Comparison of ENCODE assay signal across 15 mouse cellular contexts in genomic region chr12:79385199-79385598, GRCm38 (mm10).
DNase-seq lines count a peak whose midpoint lies in the region; ATAC-seq and TF ChIP-seq lines count a peak whose summit lies in the region.
"Had no signal": no experiment of that assay in that cellular context is flagged by ENCODE, and none has a peak within 500 bp of the region (broad histone marks: within the 10 kb centered on the region; RNA-seq: fewer than 3 reads in every experiment).

No protein-coding gene starts in this region.

- H3K4me3 ChIP-seq in heart, embryonic 11.5 days (ENCODE audit: low read depth, low read length), result no peak overlapping the region
- H3K4me3 ChIP-seq in kidney, embryonic 15.5 days (replicated peaks), result no peak overlapping the region
- H3K4me3 ChIP-seq in kidney, embryonic 16.5 days (ENCODE audit: low read length), result no peak overlapping the region
- no peak overlapping the region for H3K4me3 ChIP-seq in embryonic facial prominence, embryonic 13.5 days
- H3K4me3 ChIP-seq in intestine, postnatal 0 days (ENCODE audit: low read depth, low read length), result no peak overlapping the region
- H3K4me3 ChIP-seq in forebrain, embryonic 13.5 days, result no peak overlapping the region
- H3K4me3 ChIP-seq: forebrain, embryonic 10.5 days; midbrain, embryonic 13.5 days; neural tube, embryonic 13.5 days had no signal

- H3K27ac ChIP-seq in heart, embryonic 11.5 days (ENCODE audit: low read depth, low read length), result peak overlapping the region; percentile 31; the same call in 1 of the 2 replicates
- 0 out of 2 replicates have a peak overlapping the region, but pooled peaks have one; percentile 55 for H3K27ac ChIP-seq in kidney, embryonic 15.5 days
- H3K27ac ChIP-seq in kidney, embryonic 16.5 days (ENCODE audit: low read length), result no peak overlapping the region
- peak overlapping the region; percentile 48; the same call in 1 of the 2 replicates for H3K27ac ChIP-seq in embryonic facial prominence, embryonic 13.5 days
- peak overlapping the region; percentile 73 for H3K27ac ChIP-seq in intestine, postnatal 0 days (ENCODE audit: low read depth, low read length)
- no peak overlapping the region for H3K27ac ChIP-seq in forebrain, embryonic 13.5 days
- H3K27ac ChIP-seq: forebrain, embryonic 10.5 days; midbrain, embryonic 13.5 days; neural tube, embryonic 13.5 days had no signal

- TF ChIP-seq CTCF in intestine, postnatal 0 days (IDR thresholded peaks at IDR 0.05; ENCODE audit: low read depth), result 0 out of 2 replicates have a peak, but pooled peaks have one; percentile 7

- no peak for DNase-seq in heart, adult 11 months
- DNase-seq in left cerebral cortex, postnatal 4 days, result no peak
- DNase-seq: adrenal gland, adult 8-10 months; cerebellum, adult 8-10 months; liver, postnatal 0 days; right cerebral cortex, adult 18-20 months had no signal

- H3K9me3 ChIP-seq in heart, embryonic 11.5 days (replicated peaks; ENCODE audit: control insufficient read depth, low read length), result no peaks in the 10 kb centered on the region
- no peaks in the 10 kb centered on the region for H3K9me3 ChIP-seq in kidney, embryonic 15.5 days (replicated peaks)
- H3K9me3 ChIP-seq in kidney, embryonic 16.5 days (ENCODE audit: low read length), result no peaks in the 10 kb centered on the region
- no peaks in the 10 kb centered on the region for H3K9me3 ChIP-seq in embryonic facial prominence, embryonic 13.5 days
- H3K9me3 ChIP-seq in intestine, postnatal 0 days (ENCODE audit: control insufficient read depth), result no peaks in the 10 kb centered on the region
- no peaks in the 10 kb centered on the region for H3K9me3 ChIP-seq in forebrain, embryonic 13.5 days (replicated peaks)
- H3K9me3 ChIP-seq: forebrain, embryonic 10.5 days; midbrain, embryonic 13.5 days; neural tube, embryonic 13.5 days had no signal

- no peak for ATAC-seq in heart, embryonic 11.5 days (replicated peaks; ENCODE audit: insufficient number of reproducible peaks, low FRiP score, low TSS enrichment)
- no peak for ATAC-seq in kidney, embryonic 15.5 days (replicated peaks; ENCODE audit: low FRiP score)
- ATAC-seq in kidney, embryonic 16.5 days (ENCODE audit: low FRiP score, low TSS enrichment), result no peak
- ATAC-seq in embryonic facial prominence, embryonic 13.5 days (ENCODE audit: insufficient number of reproducible peaks, insufficient read depth, low FRiP score, low TSS enrichment, low read depth), result no peak
- ATAC-seq in intestine, postnatal 0 days, result peak; percentile 80
- no peak for ATAC-seq in forebrain, embryonic 13.5 days
- ATAC-seq: liver, postnatal 0 days; midbrain, embryonic 13.5 days had no signal

- H3K4me1 ChIP-seq in heart, embryonic 11.5 days (ENCODE audit: control insufficient read depth, insufficient read depth, low read length), result peaks cover 24% of the 10 kb centered on the region
- H3K4me1 ChIP-seq in kidney, embryonic 15.5 days, result peaks cover 2% of the 10 kb centered on the region; the same call in 1 of the 2 replicates
- H3K4me1 ChIP-seq in kidney, embryonic 16.5 days (ENCODE audit: insufficient read depth, low read length), result no peaks in the 10 kb centered on the region
- H3K4me1 ChIP-seq in embryonic facial prominence, embryonic 13.5 days, result peaks cover 55% of the 10 kb centered on the region
- H3K4me1 ChIP-seq in intestine, postnatal 0 days (replicated peaks; ENCODE audit: control insufficient read depth, insufficient read depth, low read length), result peaks cover 11% of the 10 kb centered on the region; the same call in 1 of the 2 replicates
- H3K4me1 ChIP-seq in forebrain, embryonic 13.5 days, result 0 out of 2 replicates have a peak, but pooled peaks cover 9% of the 10 kb centered on the region
- H3K4me1 ChIP-seq: neural tube, embryonic 13.5 days had no signal

- WGBS in heart, embryonic 11.5 days (ENCODE audit: insufficient replicate concordance), result 77% methylated on average over 5 of the region's 5 CpGs
- 64% methylated on average over 5 of the region's 5 CpGs for WGBS in kidney, embryonic 15.5 days
- 63% methylated on average over 5 of the region's 5 CpGs for WGBS in kidney, embryonic 16.5 days
- 61% methylated on average over 5 of the region's 5 CpGs for WGBS in embryonic facial prominence, embryonic 13.5 days
- 20% methylated on average over 5 of the region's 5 CpGs for WGBS in intestine, postnatal 0 days
- WGBS in forebrain, embryonic 13.5 days, result 90% methylated on average over 5 of the region's 5 CpGs

- intact Hi-C loops in left cerebral cortex, postnatal 4 days (cut with DNase I), result no loop called here

- no peak overlapping the region for H3K9ac ChIP-seq in heart, embryonic 11.5 days (ENCODE audit: low read depth, low read length)
- H3K9ac ChIP-seq in kidney, embryonic 15.5 days, result no peak overlapping the region
- no peak overlapping the region for H3K9ac ChIP-seq in kidney, embryonic 16.5 days (replicated peaks; ENCODE audit: low read length)
- H3K9ac ChIP-seq in embryonic facial prominence, embryonic 13.5 days, result no peak overlapping the region
- no peak overlapping the region for H3K9ac ChIP-seq in intestine, postnatal 0 days (ENCODE audit: low read depth, low read length)
- H3K9ac ChIP-seq in forebrain, embryonic 13.5 days, result no peak overlapping the region
- H3K9ac ChIP-seq: liver, postnatal 0 days; midbrain, embryonic 13.5 days; neural tube, embryonic 13.5 days had no signal

- no peaks in the 10 kb centered on the region for H3K36me3 ChIP-seq in heart, embryonic 11.5 days (ENCODE audit: control insufficient read depth, insufficient read depth, low read length)
- H3K36me3 ChIP-seq in kidney, embryonic 15.5 days, result no peaks in the 10 kb centered on the region
- H3K36me3 ChIP-seq in kidney, embryonic 16.5 days (ENCODE audit: insufficient read depth, low read length), result no peaks in the 10 kb centered on the region
- no peaks in the 10 kb centered on the region for H3K36me3 ChIP-seq in embryonic facial prominence, embryonic 13.5 days
- no peaks in the 10 kb centered on the region for H3K36me3 ChIP-seq in intestine, postnatal 0 days (ENCODE audit: control insufficient read depth, insufficient read depth)
- no peaks in the 10 kb centered on the region for H3K36me3 ChIP-seq in forebrain, embryonic 13.5 days (ENCODE audit: poor library complexity, severe bottlenecking)
- H3K36me3 ChIP-seq: forebrain, embryonic 10.5 days; midbrain, embryonic 13.5 days; neural tube, embryonic 13.5 days had no signal

- no peaks in the 10 kb centered on the region for H3K27me3 ChIP-seq in heart, embryonic 11.5 days (ENCODE audit: control insufficient read depth, insufficient read depth, low read length)
- no peaks in the 10 kb centered on the region for H3K27me3 ChIP-seq in kidney, embryonic 15.5 days
- no peaks in the 10 kb centered on the region for H3K27me3 ChIP-seq in kidney, embryonic 16.5 days (ENCODE audit: insufficient read depth, low read length)
- H3K27me3 ChIP-seq in embryonic facial prominence, embryonic 13.5 days, result no peaks in the 10 kb centered on the region
- no peaks in the 10 kb centered on the region for H3K27me3 ChIP-seq in intestine, postnatal 0 days (replicated peaks; ENCODE audit: control insufficient read depth, insufficient read depth, low read length)
- no peaks in the 10 kb centered on the region for H3K27me3 ChIP-seq in forebrain, embryonic 13.5 days
- H3K27me3 ChIP-seq: midbrain, embryonic 13.5 days; neural tube, embryonic 13.5 days had no signal

- peak overlapping the region; percentile 42; the same call in 1 of the 2 replicates for H3K4me2 ChIP-seq in heart, embryonic 11.5 days
- H3K4me2 ChIP-seq in kidney, embryonic 15.5 days, result no peak overlapping the region
- no peak overlapping the region for H3K4me2 ChIP-seq in kidney, embryonic 16.5 days (replicated peaks; ENCODE audit: low read depth, low read length)
- peak overlapping the region; percentile 32; the same call in 1 of the 2 replicates for H3K4me2 ChIP-seq in embryonic facial prominence, embryonic 13.5 days
- peak overlapping the region; percentile 54 for H3K4me2 ChIP-seq in intestine, postnatal 0 days (replicated peaks; ENCODE audit: low read depth)
- no peak overlapping the region for H3K4me2 ChIP-seq in forebrain, embryonic 13.5 days
- H3K4me2 ChIP-seq: midbrain, embryonic 13.5 days; neural tube, embryonic 13.5 days had no signal

Comparison
In these comparisons a context has a peak if more than half of its experiments do, and no peak if none do; other contexts are left out.
1. H3K27ac ChIP-seq: peak in heart, embryonic 11.5 days (single experiment), kidney, embryonic 15.5 days (single experiment), embryonic facial prominence, embryonic 13.5 days (single experiment) and intestine, postnatal 0 days (single experiment); none in kidney, embryonic 16.5 days (single experiment) and forebrain, embryonic 13.5 days (single experiment).
2. H3K4me2 ChIP-seq: peak in heart, embryonic 11.5 days (single experiment), embryonic facial prominence, embryonic 13.5 days (single experiment) and intestine, postnatal 0 days (single experiment); none in kidney, embryonic 15.5 days (single experiment), kidney, embryonic 16.5 days (single experiment) and forebrain, embryonic 13.5 days (single experiment).